Mouse (Mus musculus): ENCODE data around the gene Fermt2.

GRCm38 (mm10) chr14:45462374-45462773, 67.5 kb downstream of the Fermt2 start:
- TF ChIP-seq CTCF (IDR thresholded peaks at IDR 0.05; ENCODE audit: low read depth) (peak; percentile 14; the same call in 1 of the 2 replicates), EP300 (optimal IDR thresholded peaks at IDR 0.05) (no peak)

Measured in stomach, postnatal 0 days (tissue).